Mouse (Mus musculus) hindbrain, embryonic 14.5 days (tissue): ENCODE measurements around the gene Adamtsl4. TPM values are rescaled to one million over a fixed set of nuclear protein-coding genes. Genes with fewer than 3 reads are reported as not detected.
"Not testable (repeated sequence)": the region's sequence is repeated elsewhere in the genome, so short reads cannot be mapped to it uniquely, and the experiment has no call there.

Experiments
- ATAC-seq: fragments of 200-750 bp; cut with Nextera tagmentation; 2 replicates; pipeline ENCODE4 v1.8.0; 2017; ENCODE audit warnings: moderate number of reproducible peaks, mild to moderate bottlenecking, moderate TSS enrichment, moderate library complexity; ENCODE audit not compliant: low FRiP score
- DNase-seq: peaks from one replicate; pipeline ENCODE4 v3.0.0-alpha.2; 2015; ENCODE audit warnings: low spot score
- H3K27ac ChIP-seq: fragments of 300-500 bp; sonication (generic); 2 replicates; pipeline ENCODE4 v1.5.1; 2014; ENCODE audit warnings: mild to moderate bottlenecking, moderate library complexity
- H3K27me3 ChIP-seq: fragments of 300-500 bp; sonication (generic); 2 replicates; pipeline ENCODE4 v1.6.1; 2014; ENCODE audit warnings: mild to moderate bottlenecking, low read length, mixed read lengths; ENCODE audit not compliant: control insufficient read depth, insufficient read depth
- H3K36me3 ChIP-seq: fragments of 300-500 bp; sonication (generic); replicated peaks from 2 replicates; pipeline ENCODE4 v1.6.1; 2014; ENCODE audit not compliant: control insufficient read depth, insufficient read depth
- H3K4me1 ChIP-seq: fragments of 300-500 bp; sonication (generic); replicated peaks from 2 replicates; pipeline ENCODE4 v1.6.1; 2014; ENCODE audit warnings: antibody characterized with exemption, low read length, mixed read lengths; ENCODE audit not compliant: control insufficient read depth, insufficient read depth
- H3K4me2 ChIP-seq: fragments of 300-500 bp; sonication (generic); replicated peaks from 2 replicates; pipeline ENCODE4 v1.6.1; 2014; ENCODE audit warnings: mild to moderate bottlenecking, moderate library complexity
- H3K4me3 ChIP-seq: fragments of 300-500 bp; sonication (generic); replicated peaks from 2 replicates; pipeline ENCODE4 v1.5.1; 2014; ENCODE audit warnings: mild to moderate bottlenecking, low read length
- H3K9ac ChIP-seq: fragments of 300-500 bp; sonication (generic); 2 replicates; pipeline ENCODE4 v1.6.1; 2014
- H3K9me3 ChIP-seq: fragments of 300-500 bp; sonication (generic); 2 replicates; pipeline ENCODE4 v1.6.1; 2016; ENCODE audit warnings: low read length; ENCODE audit not compliant: control insufficient read depth
- WGBS: fragments of 180-500 bp; shearing (Covaris S2); extraction: QIAGEN DNeasy Blood & Tissue Kit; methylation state at CpG from one replicate; pipeline ENCODE4 v1.1.7; 2014; 5-methylcytosine and 5-hydroxymethylcytosine counted together
- polyA plus RNA-seq: library from polyadenylated mRNA; unstranded; fragments of >200 nt; fragmentation: Nextera tagmentation; extraction: Ambion mirVana; gene quantifications from 2 replicates; pipeline ENCODE4 v1.2.1, GENCODE M21; 2014

Adamtsl4 gene
- polyA plus RNA-seq, 1 experiment from 2014 or later = 0.35 TPM

DNA sequence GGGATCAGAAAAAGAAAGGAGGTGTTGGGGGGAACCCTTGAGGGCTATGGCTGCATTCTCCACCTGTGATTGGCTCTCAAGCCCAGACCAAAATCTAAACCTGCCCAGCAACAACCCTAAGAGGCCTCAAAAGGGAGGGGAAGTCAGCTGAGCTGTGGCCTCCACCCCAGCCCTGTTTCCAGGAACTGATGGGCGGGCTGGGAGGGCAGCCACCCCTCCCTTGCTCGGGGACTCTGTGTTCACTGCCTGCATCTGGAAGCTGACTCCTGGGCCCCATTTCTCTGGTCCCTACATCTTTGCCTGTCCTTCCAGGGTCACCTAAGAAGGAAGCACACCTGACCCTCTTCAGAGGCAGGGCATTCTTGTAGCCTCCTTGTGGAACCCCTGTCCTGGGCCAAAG is 13.5 kb downstream of the Adamtsl4 start:
- H3K9ac ChIP-seq = no peak overlapping the region
- no peak overlapping the region for H3K4me3 ChIP-seq
- H3K27ac ChIP-seq = 0 out of 2 replicates have a peak overlapping the region, but pooled peaks have one; percentile 47
- no peak; the same call in 1 of the 2 replicates for ATAC-seq
- H3K4me1 ChIP-seq = no peaks in the 10 kb centered on the region
- H3K9me3 ChIP-seq = no peaks in the 10 kb centered on the region
- no peak for DNase-seq
- H3K27me3 ChIP-seq = no peaks in the 10 kb centered on the region
- 42% methylated on average over 2 of the region's 2 CpGs for WGBS
- H3K4me2 ChIP-seq = no peak overlapping the region
- peaks cover 4% of the 10 kb centered on the region; the same call in 1 of the 2 replicates for H3K36me3 ChIP-seq

- Histone ChIP-seq H3K4me1 (no peaks in the 10 kb centered on the region), H3K4me2 (no peak overlapping the region), H3K9ac (no peak overlapping the region; the same call in 1 of the 2 replicates), H3K27ac (peak overlapping the region; percentile 47; the same call in 1 of the 2 replicates), H3K4me3 (no peak overlapping the region), H3K9me3 (no peaks in the 10 kb centered on the region), H3K27me3 (no peaks in the 10 kb centered on the region), H3K36me3 (peaks cover 5% of the 10 kb centered on the region; the same call in 1 of the 2 replicates)
- no peak for DNase-seq
- no peak; the same call in 1 of the 2 replicates for ATAC-seq
- WGBS = 29% methylated on average over 11 of the region's 11 CpGs
Observed at GRCm38 (mm10) chr3:95673707-95674211, 14.0 kb downstream of the Adamtsl4 start.

GRCm38 (mm10) chr3:95672861-95673706 is 14.6 kb downstream of the Adamtsl4 start:
- DNase-seq (no peak), ATAC-seq (no peak)
- no peak overlapping the region for H3K27ac ChIP-seq
- H3K36me3 ChIP-seq = peaks cover 5% of the 10 kb centered on the region; the same call in 1 of the 2 replicates
- 60% methylated on average over 10 of the region's 10 CpGs for WGBS
- H3K4me3 ChIP-seq = no peak overlapping the region
- no peaks in the 10 kb centered on the region for H3K9me3 ChIP-seq
- H3K4me1 ChIP-seq = no peaks in the 10 kb centered on the region; the same call in 1 of the 2 replicates
- H3K9ac ChIP-seq = no peak overlapping the region
- no peak overlapping the region for H3K4me2 ChIP-seq
- no peaks in the 10 kb centered on the region for H3K27me3 ChIP-seq

- Histone ChIP-seq H3K36me3 (peaks cover 5% of the 10 kb centered on the region; the same call in 1 of the 2 replicates), H3K4me1 (peaks cover 6% of the 10 kb centered on the region), H3K27ac (no peak overlapping the region), H3K4me3 (no peak overlapping the region), H3K4me2 (no peak overlapping the region), H3K27me3 (no peaks in the 10 kb centered on the region), H3K9ac (no peak overlapping the region), H3K9me3 (no peaks in the 10 kb centered on the region)
- ATAC-seq = no peak
- no peak for DNase-seq
- WGBS = 56% methylated on average over 3 of the region's 3 CpGs
Observed at GRCm38 (mm10) chr3:95672461-95672860, 15.3 kb downstream of the Adamtsl4 start.

DNA sequence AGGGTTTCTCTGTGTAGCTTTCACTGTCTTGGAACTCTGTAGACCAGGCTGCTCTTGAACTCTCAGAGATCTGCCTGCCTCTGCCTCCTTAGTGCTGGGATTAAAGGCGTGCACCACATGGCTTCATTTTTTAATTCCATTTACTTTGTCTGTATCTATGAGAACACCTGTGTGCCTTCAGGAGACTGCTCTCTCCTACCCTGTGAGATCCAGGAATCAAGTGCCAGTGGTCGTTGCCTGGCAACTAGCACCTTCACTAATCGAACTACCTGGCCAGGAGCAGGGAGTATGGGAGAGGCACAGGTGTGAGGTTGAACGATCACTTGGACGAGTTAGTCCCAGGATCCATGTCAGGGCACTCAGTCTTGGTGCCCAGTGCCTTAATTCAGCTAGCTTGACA is 16.5 kb downstream of the Adamtsl4 start:
- Histone ChIP-seq H3K4me1 (peaks cover 8% of the 10 kb centered on the region), H3K9me3 (no peaks in the 10 kb centered on the region), H3K4me3 (no peak overlapping the region), H3K36me3 (peaks cover 5% of the 10 kb centered on the region; the same call in 1 of the 2 replicates), H3K9ac (no peak overlapping the region), H3K27ac (no peak overlapping the region), H3K4me2 (no peak overlapping the region), H3K27me3 (no peaks in the 10 kb centered on the region)
- 95% methylated on average over 5 of the region's 5 CpGs for WGBS
- ATAC-seq (no peak), DNase-seq (no peak)

GRCm38 (mm10) chr3:95670419-95670818 is 17.3 kb downstream of the Adamtsl4 start:
- H3K4me3 ChIP-seq, H3K9me3 ChIP-seq, H3K4me2 ChIP-seq, H3K36me3 ChIP-seq, DNase-seq, H3K27ac ChIP-seq, H3K9ac ChIP-seq, H3K27me3 ChIP-seq, H3K4me1 ChIP-seq, ATAC-seq: not testable (repeated sequence)
- 99% methylated on average over 3 of the region's 3 CpGs for WGBS

DNA sequence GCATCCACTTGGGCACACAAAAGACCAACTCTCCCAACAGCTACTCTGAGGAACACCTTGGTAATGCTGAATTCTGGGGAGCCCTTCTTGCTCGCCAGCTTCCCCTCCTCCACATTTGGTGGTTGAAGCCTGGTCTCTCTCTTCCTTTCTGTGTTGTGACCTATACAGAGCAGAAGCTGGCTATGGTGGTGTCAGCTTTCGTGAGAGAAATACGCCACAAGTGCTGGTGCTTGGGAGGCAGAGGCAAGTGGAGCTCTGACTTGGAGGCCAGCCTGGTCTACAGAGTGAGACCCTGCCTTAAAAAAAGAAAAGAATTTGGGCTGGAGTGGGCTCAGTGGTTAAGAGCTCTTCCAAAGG is 18.4 kb downstream of the Adamtsl4 start:
- Histone ChIP-seq H3K36me3 (peaks cover 18% of the 10 kb centered on the region), H3K4me2 (no peak overlapping the region), H3K27ac (no peak overlapping the region), H3K27me3 (no peaks in the 10 kb centered on the region), H3K4me1 (peaks cover 9% of the 10 kb centered on the region), H3K9me3 (no peaks in the 10 kb centered on the region), H3K4me3 (no peak overlapping the region), H3K9ac (no peak overlapping the region)
- WGBS = 95% methylated on average over 3 of the region's 3 CpGs
- ATAC-seq (no peak), DNase-seq (no peak)

DNA sequence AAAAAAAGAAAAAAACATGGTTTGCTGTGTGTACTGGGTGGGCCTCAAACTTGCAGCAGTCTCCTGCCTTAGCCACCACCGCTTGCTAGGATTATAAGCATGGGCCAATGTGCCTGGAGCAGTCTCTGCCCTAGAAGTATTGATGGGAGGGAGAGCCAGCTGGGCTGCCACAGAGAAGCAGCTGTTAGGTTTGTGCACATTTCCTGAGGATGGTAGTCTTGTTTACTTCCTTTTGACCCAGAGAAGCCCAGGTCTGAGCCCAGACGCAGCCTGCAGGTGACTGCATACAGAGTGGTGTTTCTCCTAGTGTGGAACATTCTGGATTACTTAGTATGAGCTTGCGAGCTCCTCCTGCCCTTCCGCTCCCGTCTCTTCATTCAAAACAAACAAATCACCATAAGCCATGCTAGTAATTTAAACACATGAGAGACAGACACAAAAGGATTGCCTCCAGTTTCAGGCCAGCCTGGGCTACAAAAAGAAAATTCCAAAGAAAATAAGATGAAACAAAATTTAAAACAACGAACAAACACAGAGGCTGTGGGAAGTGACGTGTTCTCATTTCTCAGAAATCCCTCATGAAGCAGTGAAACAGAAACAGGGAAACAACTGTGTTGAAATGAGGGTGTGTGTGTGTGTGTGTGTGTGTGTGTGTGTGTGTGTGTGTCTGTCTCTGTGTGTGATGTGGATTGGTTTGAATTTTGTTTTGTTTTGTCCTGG is 19.0 kb downstream of the Adamtsl4 start:
- Histone ChIP-seq H3K4me3 (no peak overlapping the region), H3K4me2 (no peak overlapping the region; the same call in 1 of the 2 replicates), H3K4me1 (peaks cover 14% of the 10 kb centered on the region), H3K9me3 (no peaks in the 10 kb centered on the region), H3K36me3 (peaks cover 23% of the 10 kb centered on the region), H3K27ac (peak overlapping the region; percentile 70), H3K27me3 (no peaks in the 10 kb centered on the region), H3K9ac (no peak overlapping the region)
- ATAC-seq (no peak), DNase-seq (no peak)
- 86% methylated on average over 7 of the region's 7 CpGs for WGBS

GRCm38 (mm10) chr3:95668026-95668425 is 19.7 kb downstream of the Adamtsl4 start:
- H3K4me2 ChIP-seq = peak overlapping the region; percentile 7
- peaks cover 30% of the 10 kb centered on the region for H3K36me3 ChIP-seq
- H3K27ac ChIP-seq = peak overlapping the region; percentile 70
- WGBS = 32% methylated on average over 7 of the region's 7 CpGs
- H3K4me3 ChIP-seq = no peak overlapping the region
- no peaks in the 10 kb centered on the region for H3K9me3 ChIP-seq
- H3K27me3 ChIP-seq = no peaks in the 10 kb centered on the region
- H3K4me1 ChIP-seq = peaks cover 20% of the 10 kb centered on the region
- DNase-seq (no peak), ATAC-seq (peak; percentile 47; the same call in 1 of the 2 replicates)
- H3K9ac ChIP-seq = 0 out of 2 replicates have a peak overlapping the region, but pooled peaks have one; percentile 5
